Mouse (Mus musculus) adrenal gland, adult 8-10 months (tissue): ENCODE measurements around the gene Gcgr. TPM values are rescaled to one million over a fixed set of nuclear protein-coding genes. Genes with fewer than 3 reads are reported as not detected.
"Not testable (repeated sequence)": the region's sequence is repeated elsewhere in the genome, so short reads cannot be mapped to it uniquely, and the experiment has no call there.

ENCODE experiments used
- DNase-seq: peaks from one replicate; pipeline ENCODE4 v3.0.0; 2022
- total RNA-seq, 4 experiments: library from RNA; stranded (reverse); gene quantifications; 2 replicates each; pipeline ENCODE4 v1.2.4; 2022

The Gcgr gene
- total RNA-seq, 4 experiments from 2014 or later = 0.87 to 4.0 (median 2.3) TPM

DNA sequence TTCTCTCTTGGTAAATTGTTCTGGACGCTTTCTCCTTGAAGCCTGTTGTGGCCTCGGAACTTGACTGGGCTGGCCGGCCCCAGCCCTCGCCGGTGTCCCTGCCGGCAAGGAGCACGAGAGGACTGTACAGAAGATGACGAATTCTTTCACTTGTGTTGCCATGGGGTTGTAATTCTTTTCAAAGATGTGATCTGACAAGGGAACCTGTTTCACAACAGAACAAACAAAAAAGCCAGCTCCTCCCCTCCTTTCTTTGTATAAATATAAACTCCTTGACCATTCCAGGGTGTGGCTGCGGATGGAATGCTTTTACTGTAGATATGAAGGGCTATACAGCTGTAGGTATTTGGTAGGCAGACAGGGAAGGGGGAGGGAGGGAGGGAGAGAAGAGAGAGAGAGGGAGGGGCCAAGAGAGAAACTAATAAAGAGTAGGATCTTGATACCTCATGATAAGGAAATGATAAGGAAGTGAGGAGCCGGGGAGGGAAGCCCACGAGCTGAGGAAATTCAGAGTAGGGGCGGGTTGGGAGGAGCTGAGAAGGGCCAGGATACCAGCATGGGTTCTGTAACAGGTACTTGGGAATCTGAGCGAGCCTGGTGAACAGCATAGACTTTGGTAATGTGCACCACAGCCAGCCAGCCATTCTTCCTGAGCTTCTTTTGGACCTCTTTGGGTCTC lies 22.7 kb upstream of the Gcgr start:
- no peak for DNase-seq

DNA sequence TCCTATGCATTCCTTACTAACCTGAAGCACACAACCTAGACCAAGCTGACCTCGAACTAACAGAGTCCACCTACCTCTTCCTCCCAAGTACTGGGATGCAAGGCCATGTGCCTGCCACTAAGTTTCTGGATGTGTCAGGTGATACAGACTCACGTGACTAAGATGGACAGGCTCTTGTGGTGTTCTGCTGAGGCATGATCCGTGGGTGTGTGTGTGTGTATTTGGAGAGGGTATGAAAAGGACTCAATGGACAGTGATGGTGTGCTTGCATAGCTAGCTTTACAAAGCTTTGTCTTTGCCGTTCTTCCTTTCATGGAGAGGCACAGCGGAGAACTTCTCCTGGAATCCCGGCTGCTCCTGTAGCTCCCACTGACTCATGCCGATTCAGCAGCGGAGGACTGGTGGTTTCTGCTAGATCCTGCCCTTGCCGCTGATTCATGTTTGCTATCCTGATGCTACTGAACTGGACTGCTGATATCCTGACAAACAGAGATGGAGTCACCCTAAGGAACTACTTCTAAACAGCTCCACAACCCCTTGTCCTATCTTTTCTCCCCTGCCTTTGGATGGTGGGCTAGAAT lies 22.1 kb upstream of the Gcgr start:
- DNase-seq = no peak

DNA sequence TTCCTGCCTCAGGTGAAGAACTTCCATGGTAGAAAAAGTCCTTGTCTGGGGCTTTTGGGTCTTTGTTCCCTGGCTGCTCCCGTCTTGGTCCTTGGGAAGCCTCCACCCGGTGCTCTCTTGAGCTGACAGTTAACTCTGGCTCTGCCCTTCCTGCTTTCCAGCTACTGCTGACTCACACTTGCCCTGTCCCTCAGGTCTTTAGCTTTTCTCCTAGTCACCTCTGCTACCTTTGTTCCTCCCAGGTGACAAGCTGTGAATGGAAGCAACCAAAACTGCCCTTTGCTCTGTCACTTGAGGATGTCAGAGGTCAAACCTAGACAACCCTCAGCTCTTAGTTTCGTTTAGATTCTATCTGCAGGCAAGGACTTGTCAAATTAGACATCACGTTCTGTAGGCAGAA lies 20.6 kb upstream of the Gcgr start:
- DNase-seq = no peak

DNA sequence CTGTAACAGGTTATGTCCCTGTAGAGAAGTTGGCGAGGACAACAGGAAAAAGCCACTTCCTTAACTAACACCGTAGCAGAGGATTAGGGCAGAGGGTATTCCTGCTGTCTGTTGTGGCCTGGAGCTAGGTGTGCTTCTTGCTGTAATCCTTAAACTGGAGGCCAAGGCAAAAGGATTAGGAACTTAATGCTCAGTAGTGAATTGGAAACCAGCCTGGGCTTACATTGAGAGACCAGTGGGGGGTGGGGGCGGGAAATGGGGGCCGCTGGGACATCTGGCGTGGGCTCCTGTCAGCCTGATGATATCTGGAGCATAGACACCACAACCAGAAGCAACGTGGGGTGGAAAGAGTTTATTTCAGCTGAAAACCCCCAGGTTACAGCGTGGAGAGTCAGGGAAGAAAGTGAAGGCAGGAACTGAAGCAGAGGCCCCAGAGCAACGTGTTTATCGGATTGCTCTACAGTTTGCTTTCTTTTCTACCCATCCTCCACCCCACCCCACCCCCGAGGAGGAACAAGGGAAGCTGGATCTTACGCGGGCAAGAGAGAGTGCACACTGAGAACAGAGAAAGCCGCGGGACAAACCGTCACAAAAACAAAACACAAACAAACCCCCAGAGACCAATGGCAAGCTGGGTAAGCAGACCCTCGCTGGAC lies 20.0 kb upstream of the Gcgr start:
- no peak for DNase-seq

DNA sequence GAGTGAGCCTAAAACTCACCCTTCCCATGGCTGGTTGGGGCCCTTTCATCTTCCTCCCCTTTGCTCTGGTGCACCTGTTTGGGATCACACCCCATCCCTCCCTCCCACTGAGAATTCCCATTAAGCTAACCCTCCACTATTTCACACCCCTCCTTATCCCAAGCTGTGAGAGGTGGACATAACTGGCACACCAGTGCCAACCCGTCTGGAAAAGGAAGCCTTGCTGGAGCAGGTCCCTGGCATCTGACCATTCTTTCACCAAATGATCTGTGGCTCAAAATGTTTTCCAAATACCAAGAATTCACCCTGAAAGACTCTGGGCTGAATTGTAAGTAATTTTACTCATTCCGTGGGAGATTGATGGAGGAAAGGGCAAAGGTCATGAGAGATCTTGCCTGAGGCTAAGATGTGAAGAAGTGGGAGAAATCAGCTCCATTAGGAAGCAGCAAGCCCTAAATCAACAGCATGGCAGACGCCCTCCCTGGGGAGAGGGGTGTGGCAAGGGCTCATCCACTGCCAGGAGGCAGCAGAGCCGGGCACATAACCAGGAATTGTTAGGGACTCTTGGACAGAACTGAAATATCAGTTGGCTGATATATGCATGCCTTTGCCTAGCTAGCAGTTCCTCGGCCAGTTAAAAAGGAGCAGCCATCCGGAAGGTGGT lies 17.6 kb upstream of the Gcgr start:
- no peak for DNase-seq

DNA sequence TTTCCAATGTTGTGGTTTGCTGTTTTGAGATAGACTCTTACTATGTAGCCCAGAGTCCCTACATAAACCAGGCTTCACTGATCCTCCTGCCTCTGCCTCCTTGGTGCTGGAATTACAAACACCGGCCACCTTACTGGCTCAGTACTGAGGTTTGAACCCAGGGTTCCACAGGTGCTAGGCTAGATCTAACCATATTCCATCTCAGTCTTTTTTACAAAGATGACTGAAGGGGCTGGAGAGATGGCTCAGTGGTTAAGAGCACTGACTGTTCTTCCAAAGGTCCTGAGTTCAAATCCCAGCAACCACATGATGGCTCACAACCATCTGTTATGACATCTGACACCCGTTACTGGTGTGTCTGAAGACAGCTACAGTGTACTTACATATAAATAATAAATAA lies 16.2 kb upstream of the Gcgr start:
- DNase-seq = not testable (repeated sequence)

DNA sequence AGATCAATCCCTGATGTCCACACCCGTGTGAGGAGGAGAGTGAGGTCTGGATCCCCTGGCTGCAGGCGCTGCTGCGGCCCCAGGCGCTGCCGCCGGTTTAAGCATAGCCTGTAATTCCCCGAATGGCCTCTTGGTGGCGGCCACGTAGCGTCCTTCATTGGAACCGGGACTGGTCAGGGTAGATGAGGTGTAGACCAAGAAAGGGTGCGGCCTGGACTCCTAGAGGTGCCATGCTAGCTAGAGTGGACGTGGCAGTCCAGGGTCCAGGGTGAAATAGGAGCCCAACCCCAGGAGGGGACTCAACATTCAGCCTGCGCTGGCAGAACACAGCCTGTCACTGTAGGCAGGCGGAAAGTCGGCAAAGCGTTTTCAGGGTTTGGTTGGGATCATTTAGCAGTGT lies 14.9 kb upstream of the Gcgr start:
- DNase-seq = peak; percentile 71

DNA sequence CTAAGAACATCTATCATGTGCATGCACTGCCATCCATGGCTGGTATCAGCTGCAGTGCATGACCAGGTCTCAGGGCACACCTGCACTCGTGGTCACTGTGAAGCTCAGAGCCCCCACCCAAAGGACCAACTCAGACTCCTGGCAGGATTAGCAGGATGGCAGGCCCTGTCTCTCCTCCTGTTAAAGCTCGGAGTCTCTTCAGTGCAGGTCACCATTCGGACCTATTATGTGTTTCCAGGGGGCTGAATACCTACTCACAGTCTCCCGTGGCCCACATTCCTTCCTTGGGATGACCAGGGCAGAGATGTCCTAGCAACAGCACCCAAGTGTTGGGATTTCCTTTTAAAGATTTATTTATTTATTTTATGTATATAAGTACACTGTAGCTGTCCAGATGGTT lies 13.4 kb upstream of the Gcgr start:
- DNase-seq = no peak

DNA sequence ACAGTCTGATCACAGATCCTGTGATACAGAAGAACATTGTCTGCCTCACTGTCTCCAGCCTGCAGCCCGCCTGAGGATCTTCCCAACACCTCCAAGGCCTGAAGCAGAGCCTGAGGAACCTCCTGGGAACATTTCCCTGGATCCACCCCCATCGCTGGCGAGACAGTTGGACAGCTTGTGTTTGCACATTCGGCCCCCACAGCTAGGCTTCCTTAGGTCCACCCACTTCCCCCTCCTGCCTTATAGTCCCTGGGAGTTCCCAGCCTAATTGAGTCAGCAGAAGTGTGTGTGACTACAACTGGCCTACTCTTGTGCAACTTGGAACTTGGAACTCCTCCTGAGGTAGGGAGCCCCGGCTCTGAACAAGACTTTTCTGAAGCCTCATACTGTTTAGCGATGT lies 12.5 kb upstream of the Gcgr start:
- no peak for DNase-seq

DNA sequence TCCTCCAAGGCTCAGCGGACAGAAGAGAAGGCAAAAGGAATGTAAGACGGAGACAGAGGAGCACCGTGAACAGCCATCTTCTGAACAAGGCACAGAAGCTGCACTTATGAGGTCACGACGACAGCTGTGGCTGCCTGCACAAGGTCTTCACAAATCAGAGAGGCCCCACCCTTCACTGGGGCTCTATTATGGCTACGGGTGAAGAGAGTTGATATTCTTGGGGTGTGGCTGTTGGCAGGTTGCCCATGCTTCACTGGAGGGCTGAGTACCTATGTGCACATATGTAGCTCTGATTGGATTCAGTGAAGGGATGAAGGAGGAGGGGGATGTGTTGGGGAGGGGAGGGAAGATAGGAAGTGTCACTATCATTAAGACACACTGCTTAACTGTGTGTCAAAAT lies 11.9 kb upstream of the Gcgr start:
- no peak for DNase-seq

DNA sequence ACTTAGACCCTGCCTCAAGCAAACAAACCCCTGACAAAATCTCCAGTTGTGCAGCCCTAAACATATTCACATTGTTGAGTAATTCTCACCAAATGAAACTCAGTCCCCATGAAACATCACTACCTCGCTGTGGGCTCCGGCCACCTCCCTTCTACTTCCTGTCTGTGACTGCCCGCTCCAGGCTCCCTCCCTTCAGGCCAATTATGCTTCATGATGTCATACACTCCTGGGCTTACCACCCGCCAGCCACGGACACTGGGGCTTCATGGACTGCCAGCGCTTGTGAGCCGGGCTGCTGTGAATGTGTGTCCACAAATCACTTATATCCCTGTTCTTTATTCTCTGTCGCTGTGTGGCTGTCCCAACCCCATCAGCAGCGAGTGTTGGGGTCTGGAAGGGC lies 10.8 kb upstream of the Gcgr start:
- DNase-seq = no peak

DNA sequence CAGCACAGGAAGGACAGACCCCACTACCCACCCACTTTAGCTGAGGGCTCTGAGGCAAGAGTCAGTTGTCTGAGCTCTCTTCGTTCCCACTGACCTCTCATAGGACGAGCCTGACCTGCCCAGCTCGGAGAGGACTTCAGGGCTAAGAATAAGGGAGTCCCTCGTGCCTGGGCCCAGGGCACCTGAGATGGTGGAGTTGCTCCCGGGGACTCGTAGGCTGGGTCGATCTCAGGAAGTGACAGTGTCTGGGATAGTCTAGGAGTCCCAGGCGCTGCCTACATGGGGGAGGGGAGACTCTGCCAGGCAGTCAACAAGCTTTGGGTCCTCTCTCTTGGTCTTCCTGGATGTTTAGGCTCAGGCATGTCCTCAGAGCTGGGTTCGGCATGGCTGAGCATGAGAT lies 10.0 kb upstream of the Gcgr start:
- no peak for DNase-seq

DNA sequence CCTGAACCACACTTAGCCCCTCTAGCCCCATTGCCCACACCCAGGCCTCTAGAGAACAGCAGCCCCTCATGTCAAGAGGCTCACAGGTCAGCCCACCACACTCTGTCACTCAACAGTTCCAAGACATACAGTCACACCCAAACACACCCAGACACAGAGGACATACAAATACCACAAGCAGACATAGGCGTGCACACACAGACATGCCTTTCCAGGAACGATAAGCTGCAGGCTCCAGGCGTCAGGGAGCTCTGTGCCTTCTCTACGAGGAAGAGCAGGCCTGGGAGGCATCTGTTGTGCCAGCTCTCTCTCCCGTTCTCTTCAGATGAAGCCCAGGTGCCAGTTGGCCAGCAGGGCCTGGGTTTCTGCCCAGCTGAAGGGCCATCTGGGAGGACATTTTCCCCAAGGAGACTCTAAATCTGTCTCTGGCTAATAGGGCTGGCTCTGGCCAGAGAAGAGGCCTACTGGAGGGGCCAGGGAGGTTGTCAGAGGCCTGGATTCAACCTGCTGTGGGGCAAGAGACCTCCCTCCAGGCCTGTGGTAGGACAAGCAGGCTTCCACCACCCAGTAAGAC lies 9.4 kb upstream of the Gcgr start:
- DNase-seq = peak; percentile 31

DNA sequence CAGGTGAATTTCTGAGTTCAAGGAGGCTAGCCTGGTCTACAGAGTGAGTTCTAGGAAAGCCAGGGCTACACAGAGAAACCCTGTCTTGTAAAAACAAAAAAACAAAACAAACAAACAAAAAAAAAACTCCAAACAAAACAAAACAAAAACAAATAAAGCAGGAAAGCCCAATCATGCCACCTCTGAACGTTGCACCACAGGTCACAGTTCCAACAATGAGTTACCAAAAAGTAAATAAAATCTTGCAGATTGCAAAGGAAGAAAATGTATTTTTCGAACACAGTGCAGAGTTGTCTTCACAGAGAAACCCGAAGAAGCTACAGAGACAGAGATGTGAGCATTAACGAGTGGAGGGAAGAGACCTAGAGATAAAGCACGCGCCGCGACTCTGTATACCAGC lies 7.9 kb upstream of the Gcgr start:
- DNase-seq = no peak

DNA sequence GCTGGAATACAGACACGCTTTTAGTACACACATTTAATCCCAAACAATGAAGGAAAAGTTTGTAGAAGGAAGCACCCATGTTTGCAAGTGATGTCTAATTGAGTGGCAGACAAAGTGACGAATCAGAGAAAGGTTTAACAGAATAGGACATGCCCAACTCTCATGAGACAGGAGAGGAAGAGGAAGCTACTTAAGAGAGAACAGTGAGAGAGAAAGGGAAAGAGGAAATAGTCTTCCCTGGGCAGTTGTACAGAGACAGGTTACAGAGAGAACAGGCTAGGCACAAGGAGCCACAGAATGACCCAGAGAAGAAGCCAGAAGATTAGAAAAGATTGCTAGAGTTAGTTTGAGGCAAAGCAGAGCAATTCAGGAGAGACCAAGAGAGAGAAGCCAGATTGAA lies 4.5 kb upstream of the Gcgr start:
- DNase-seq = no peak

DNA sequence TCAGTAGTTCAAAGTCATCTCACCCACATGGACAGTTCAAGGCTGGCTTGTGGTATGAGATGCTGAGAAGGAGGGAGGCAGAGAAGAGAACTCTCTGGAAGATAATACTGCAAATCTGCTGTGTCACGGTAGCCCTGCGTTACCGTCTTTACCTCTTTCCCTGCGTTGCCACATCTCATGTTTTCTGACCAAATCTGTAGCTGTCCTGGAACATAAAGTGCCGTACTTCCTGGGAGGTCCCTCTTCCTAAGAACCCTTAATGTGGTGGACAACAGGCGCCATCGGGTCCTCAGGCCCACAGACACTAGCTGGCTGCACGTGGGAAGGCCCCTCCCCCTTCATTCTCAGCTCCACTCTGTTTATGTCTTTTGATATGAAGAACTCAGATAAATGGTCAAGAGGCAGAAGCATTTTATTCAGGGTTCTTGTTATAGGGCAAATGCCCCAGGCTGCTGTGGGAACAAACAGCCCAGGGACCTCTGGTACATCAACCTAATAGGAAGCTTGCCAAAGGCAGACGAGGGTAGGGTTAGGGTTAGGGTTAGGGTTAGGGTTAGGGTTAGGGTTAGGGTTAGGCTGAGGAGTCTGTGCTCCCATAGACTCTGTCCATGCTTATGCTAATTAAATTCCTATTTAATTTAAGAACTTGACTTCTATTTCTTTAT lies 2.7 kb upstream of the Gcgr start:
- no peak for DNase-seq

DNA sequence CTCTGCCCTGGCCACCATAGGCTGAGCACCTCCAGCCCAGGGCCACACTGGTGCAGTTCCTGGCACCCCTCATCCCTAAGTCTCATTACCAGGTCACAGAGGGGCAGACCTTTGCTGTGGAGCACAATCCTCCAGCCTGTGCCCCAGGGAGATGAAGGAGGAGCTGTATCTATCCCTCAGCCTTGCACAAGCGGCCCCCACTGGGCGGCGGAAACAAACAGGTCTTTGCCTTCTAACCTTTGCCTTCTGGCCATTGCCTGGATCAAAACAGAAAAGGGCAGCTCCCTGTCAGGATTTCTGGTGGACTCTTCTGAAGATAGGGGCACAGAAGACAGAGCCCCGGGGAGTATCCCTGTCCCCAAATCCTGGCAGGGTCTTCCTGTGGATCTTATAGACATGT lies 1.6 kb upstream of the Gcgr start:
- DNase-seq = no peak

DNA sequence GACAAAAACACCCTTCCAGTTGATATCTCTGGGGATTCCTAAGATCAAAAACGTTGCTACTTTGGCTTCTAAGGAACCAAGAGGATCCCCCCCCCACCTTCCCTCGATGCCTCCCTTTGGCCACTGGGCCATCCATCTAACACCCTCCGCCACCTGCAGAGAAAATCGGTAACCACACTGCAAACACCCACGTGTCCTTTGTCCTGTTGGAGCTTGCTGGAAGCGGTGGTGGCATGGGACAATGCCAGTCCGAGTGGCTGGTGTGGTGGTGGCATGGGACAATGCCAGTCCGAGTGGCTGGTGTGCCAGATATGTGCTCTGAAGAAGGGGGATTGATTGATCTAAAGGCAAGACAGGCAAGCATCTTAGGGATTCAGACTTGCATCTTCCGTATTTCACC lies 1.1 kb downstream of the Gcgr start:
- DNase-seq = no peak

DNA sequence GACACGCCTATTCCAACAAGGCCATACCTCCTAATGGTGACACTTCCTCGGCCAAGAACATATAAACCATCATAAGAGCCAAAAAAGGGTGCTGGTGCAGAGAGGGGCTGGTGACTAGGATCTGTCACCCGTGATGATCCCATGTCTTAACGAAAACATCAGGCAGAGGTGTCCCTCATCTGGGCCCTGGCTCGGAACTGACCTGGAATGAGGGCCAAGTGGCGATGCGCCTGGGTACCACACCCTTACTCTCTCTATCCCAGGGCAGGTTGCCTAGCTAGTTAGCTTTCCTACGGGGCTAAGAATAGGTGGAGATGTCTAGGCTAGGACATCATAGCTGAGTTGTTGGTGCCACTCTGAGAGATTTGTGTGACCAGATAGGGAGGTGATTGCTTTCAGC lies 3.6 kb downstream of the Gcgr start:
- DNase-seq = no peak

DNA sequence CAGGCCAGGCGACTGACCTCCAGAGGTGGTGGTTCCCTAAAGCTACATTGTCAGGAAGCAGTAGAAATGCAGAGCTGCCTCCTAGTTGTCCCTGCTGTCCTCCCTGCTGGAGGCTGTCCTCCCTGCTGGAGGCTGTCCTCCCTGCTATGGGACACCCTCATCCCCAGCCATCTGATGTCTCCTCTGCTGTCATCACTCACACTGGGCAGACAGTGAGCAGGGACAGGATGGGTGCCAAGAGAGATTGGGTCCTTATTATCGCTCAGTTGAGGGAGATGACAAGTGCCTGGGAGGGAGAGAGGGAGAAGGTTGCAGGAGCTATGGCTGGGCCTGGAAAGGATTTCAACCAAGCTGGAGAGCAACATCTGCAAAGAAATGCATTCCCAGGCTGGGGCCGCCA lies 4.6 kb downstream of the Gcgr start:
- no peak for DNase-seq

DNA sequence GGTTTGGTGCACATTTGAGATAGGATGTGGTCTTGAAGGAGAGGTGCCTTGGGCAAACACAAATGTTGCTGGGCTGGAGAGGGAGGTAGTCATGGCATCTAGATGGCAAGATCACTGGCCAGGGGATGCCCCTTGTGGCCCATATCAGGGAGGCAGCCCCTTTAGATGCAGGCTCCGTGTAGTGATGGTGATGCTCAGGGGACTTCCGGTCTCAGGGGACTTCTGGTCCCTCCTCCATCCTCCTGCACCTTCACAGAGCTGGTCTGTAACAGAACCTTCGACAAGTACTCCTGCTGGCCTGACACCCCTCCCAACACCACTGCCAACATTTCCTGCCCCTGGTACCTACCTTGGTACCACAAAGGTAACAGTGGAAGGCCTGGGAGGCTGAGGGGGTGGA lies 5.3 kb downstream of the Gcgr start:
- no peak for DNase-seq

DNA sequence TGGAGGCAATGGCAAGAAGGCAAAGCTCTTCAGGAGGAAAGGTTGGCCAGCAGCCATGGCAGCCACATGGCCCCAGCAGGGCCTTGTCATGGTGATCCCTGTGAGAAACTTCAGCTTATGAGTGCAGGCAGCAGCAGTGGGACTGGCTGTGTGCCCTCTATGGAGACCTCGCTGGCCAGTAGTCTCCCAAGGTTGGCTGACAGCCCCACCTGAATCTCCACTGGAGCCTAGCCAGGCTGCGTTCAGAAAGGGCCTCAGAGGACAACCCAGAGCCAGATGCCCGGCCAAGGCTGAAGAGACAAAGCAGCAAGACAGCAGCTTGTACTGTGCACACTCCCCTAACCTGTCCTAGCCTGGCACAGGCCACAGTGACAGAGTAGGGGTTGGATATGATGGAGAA lies 8.0 kb downstream of the Gcgr start:
- no peak for DNase-seq

DNA sequence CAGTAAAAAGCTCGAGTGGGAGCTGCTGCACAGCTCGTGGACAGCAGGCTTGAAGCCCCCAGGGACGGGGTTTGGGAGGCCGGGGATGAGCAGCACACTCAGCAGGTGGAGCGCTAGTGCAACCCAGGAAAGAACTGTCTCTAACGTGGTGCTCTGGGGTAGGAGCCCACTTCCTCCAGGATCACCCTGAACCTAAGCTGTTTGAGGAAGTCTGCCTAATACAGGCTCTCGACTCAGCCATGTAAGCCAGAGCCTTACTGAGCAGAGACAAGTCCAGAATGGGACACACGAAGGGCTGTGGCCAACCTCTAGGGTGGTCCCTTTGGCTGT lies 8.4 kb downstream of the Gcgr start:
- DNase-seq = no peak
